Comparison of ENCODE assay signal across 9 mouse cellular contexts in genomic region chr12:53246181-53246580, GRCm38 (mm10). TPM values are rescaled to one million over a fixed set of nuclear protein-coding genes. Genes with fewer than 3 reads are reported as not detected.
DNase-seq lines count a peak whose midpoint lies in the region; ATAC-seq and TF ChIP-seq lines count a peak whose summit lies in the region.
"Had no signal": no experiment of that assay in that cellular context is flagged by ENCODE, and none has a peak within 500 bp of the region (broad histone marks: within the 10 kb centered on the region; RNA-seq: fewer than 3 reads in every experiment).

No protein-coding gene starts in this region.

- peak overlapping the region; percentile 28 for H3K4me3 ChIP-seq in lung, embryonic 16.5 days (ENCODE audit: low read length)
- peak overlapping the region; percentile 84 for H3K4me3 ChIP-seq in forebrain, embryonic 16.5 days (replicated peaks; ENCODE audit: low read length)
- peak overlapping the region; percentile 62 for H3K4me3 ChIP-seq in limb, embryonic 14.5 days (replicated peaks; ENCODE audit: low read length)
- peak overlapping the region; percentile 29 for H3K4me3 ChIP-seq in stomach, embryonic 15.5 days (replicated peaks)
- no peak overlapping the region for H3K4me3 ChIP-seq in lung, adult 2 months (replicated peaks; ENCODE audit: extremely low read depth, low read depth, low read length)
- H3K4me3 ChIP-seq: megakaryocyte, embryonic 14.5 days had no signal

- intact Hi-C loops in left cerebral cortex, postnatal 4 days (cut with DNase I), result loop anchor here (5.0 kb wide), 1 partner anchor 184 kb away; no protein-coding TSS in a partner anchor

- H3K4me2 ChIP-seq in lung, embryonic 16.5 days (ENCODE audit: low read depth, low read length), result peak overlapping the region; percentile 48
- H3K4me2 ChIP-seq in forebrain, embryonic 16.5 days (ENCODE audit: low read length), result peak overlapping the region; percentile 95
- peak overlapping the region; percentile 99 for H3K4me2 ChIP-seq in limb, embryonic 14.5 days (replicated peaks; ENCODE audit: low read depth, low read length, severe bottlenecking)
- peak overlapping the region; percentile 98 for H3K4me2 ChIP-seq in stomach, embryonic 15.5 days

- H3K9ac ChIP-seq in lung, embryonic 16.5 days (ENCODE audit: low read length), result no peak overlapping the region; the same call in 1 of the 2 replicates
- peak overlapping the region; percentile 57 for H3K9ac ChIP-seq in forebrain, embryonic 16.5 days (replicated peaks; ENCODE audit: low read depth, low read length)
- peak overlapping the region; percentile 28 for H3K9ac ChIP-seq in limb, embryonic 14.5 days (ENCODE audit: low read depth, low read length, severe bottlenecking)
- no peak overlapping the region for H3K9ac ChIP-seq in stomach, embryonic 15.5 days

- DNase-seq in lung, postnatal 14 days, result no peak
- no peak for DNase-seq in limb, embryonic 14.5 days (ENCODE audit: low spot score)
- no peak for DNase-seq in Muller cell, postnatal 12 days (ENCODE audit: inconsistent ontology term)
- no peak for DNase-seq in left cerebral cortex, postnatal 4 days
- no peak for DNase-seq in lung, adult 2 months

- no peak for ATAC-seq in lung, embryonic 16.5 days (ENCODE audit: low read depth)
- no peak for ATAC-seq in forebrain, embryonic 16.5 days
- ATAC-seq in limb, embryonic 14.5 days (ENCODE audit: low FRiP score, low read depth), result no peak
- ATAC-seq in stomach, embryonic 15.5 days (ENCODE audit: insufficient read depth, low FRiP score, low read depth), result no peak

- H3K27ac ChIP-seq in lung, embryonic 16.5 days (ENCODE audit: low read length), result no peak overlapping the region
- H3K27ac ChIP-seq in forebrain, embryonic 16.5 days (ENCODE audit: low read length), result no peak overlapping the region; the same call in 1 of the 2 replicates
- no peak overlapping the region for H3K27ac ChIP-seq in limb, embryonic 14.5 days (replicated peaks; ENCODE audit: low read depth, low read length)
- H3K27ac ChIP-seq in stomach, embryonic 15.5 days, result no peak overlapping the region

- H3K36me3 ChIP-seq in lung, embryonic 16.5 days (ENCODE audit: control insufficient read depth, insufficient read depth, low read length), result no peaks in the 10 kb centered on the region
- H3K36me3 ChIP-seq in forebrain, embryonic 16.5 days (ENCODE audit: control insufficient read depth, insufficient read depth), result no peaks in the 10 kb centered on the region
- no peaks in the 10 kb centered on the region for H3K36me3 ChIP-seq in limb, embryonic 14.5 days (ENCODE audit: control insufficient read depth, insufficient read depth, low read length)
- no peaks in the 10 kb centered on the region for H3K36me3 ChIP-seq in stomach, embryonic 15.5 days

- no peak for TF ChIP-seq POLR2A in limb, embryonic 14.5 days (IDR thresholded peaks at IDR 0.05; ENCODE audit: borderline replicate concordance, extremely low read depth, insufficient read depth, insufficient read length)
- TF ChIP-seq POLR2A in lung, adult 2 months (IDR thresholded peaks at IDR 0.05; ENCODE audit: borderline replicate concordance, extremely low read depth, low read depth, low read length), result no peak

- WGBS in lung, embryonic 16.5 days, result 2% methylated on average over 12 of the region's 12 CpGs
- 4% methylated on average over 12 of the region's 12 CpGs for WGBS in forebrain, embryonic 16.5 days
- WGBS in limb, embryonic 14.5 days, result 3% methylated on average over 12 of the region's 12 CpGs
- 4% methylated on average over 12 of the region's 12 CpGs for WGBS in stomach, embryonic 15.5 days
- 2% methylated on average over 12 of the region's 12 CpGs for WGBS in lung, adult 2 months

- no peaks in the 10 kb centered on the region for H3K9me3 ChIP-seq in lung, embryonic 16.5 days (ENCODE audit: control insufficient read depth, low read length)
- H3K9me3 ChIP-seq in forebrain, embryonic 16.5 days (ENCODE audit: control insufficient read depth, low read length), result no peaks in the 10 kb centered on the region
- no peaks in the 10 kb centered on the region for H3K9me3 ChIP-seq in limb, embryonic 14.5 days (ENCODE audit: control insufficient read depth, low read length)
- no peaks in the 10 kb centered on the region for H3K9me3 ChIP-seq in stomach, embryonic 15.5 days

- peaks cover 22% of the 10 kb centered on the region for H3K4me1 ChIP-seq in lung, embryonic 16.5 days (replicated peaks; ENCODE audit: control insufficient read depth, insufficient read depth, low read length)
- peaks cover 26% of the 10 kb centered on the region for H3K4me1 ChIP-seq in forebrain, embryonic 16.5 days (replicated peaks; ENCODE audit: control insufficient read depth, insufficient read depth, low read length)
- peaks cover 14% of the 10 kb centered on the region for H3K4me1 ChIP-seq in limb, embryonic 14.5 days (ENCODE audit: control insufficient read depth, insufficient read depth, low read length)
- peaks cover 25% of the 10 kb centered on the region for H3K4me1 ChIP-seq in stomach, embryonic 15.5 days
- H3K4me1 ChIP-seq in lung, adult 2 months (ENCODE audit: control insufficient read depth, insufficient read depth, low read length), result no peaks in the 10 kb centered on the region

- H3K27me3 ChIP-seq in lung, embryonic 16.5 days (ENCODE audit: control insufficient read depth, insufficient read depth, low read depth, low read length), result peaks cover 75% of the 10 kb centered on the region
- H3K27me3 ChIP-seq in forebrain, embryonic 16.5 days (replicated peaks; ENCODE audit: control insufficient read depth, insufficient read depth, low read length), result no peaks in the 10 kb centered on the region
- peaks cover 44% of the 10 kb centered on the region for H3K27me3 ChIP-seq in limb, embryonic 14.5 days (ENCODE audit: control insufficient read depth, insufficient read depth, low read length)
- H3K27me3 ChIP-seq in stomach, embryonic 15.5 days (replicated peaks), result peaks cover 51% of the 10 kb centered on the region

- TF ChIP-seq CTCF in lung, adult 2 months (IDR thresholded peaks at IDR 0.05; ENCODE audit: insufficient read depth, low read length), result no peak

RNA-seq across cellular contexts. Expression of gene Npas3, which starts 2.3 kb away (rescaled TPM):
- polyA plus RNA-seq in lung, embryonic 16.5 days (2015; fragmentation: Nextera tagmentation; extraction: Ambion mirVana), result 0.28 and 0.64 TPM in 2 replicates
- 17.7 and 17.9 TPM in 2 replicates for polyA plus RNA-seq in forebrain, embryonic 16.5 days (2015; fragmentation: Nextera tagmentation; extraction: Ambion mirVana)
- polyA plus RNA-seq in limb, embryonic 14.5 days (2012; rRNA removed), result 5.3 and 6.4 TPM in 2 replicates
- polyA plus RNA-seq in limb, embryonic 14.5 days (2014; fragmentation: Nextera tagmentation; extraction: Ambion mirVana), result 5.9 and 9.1 TPM in 2 replicates
- 3.0 and 3.1 TPM in 2 replicates for polyA plus RNA-seq in stomach, embryonic 15.5 days (2015; fragmentation: Nextera tagmentation; extraction: Ambion mirVana)
- total RNA-seq in left cerebral cortex, postnatal 4 days (2021), result 10 to 100 TPM; 43.7 to 47.4 TPM
- 0.05 and 0.15 TPM in 2 replicates for polyA plus RNA-seq in lung, adult 2 months (2012; rRNA removed)

Comparison
In these comparisons a context has a peak if more than half of its experiments do, and no peak if none do; other contexts are left out.
1. H3K4me2 ChIP-seq: peak in every context shown above with its lines; median percentile 99 in limb, embryonic 14.5 days; 98 in stomach, embryonic 15.5 days; 95 in forebrain, embryonic 16.5 days; 48 in lung, embryonic 16.5 days.
2. H3K9ac ChIP-seq: peak in forebrain, embryonic 16.5 days (single experiment) and limb, embryonic 14.5 days (single experiment); none in lung, embryonic 16.5 days (single experiment) and stomach, embryonic 15.5 days (single experiment).